Mouse (Mus musculus): ENCODE data around the gene Sele. TPM values are rescaled to one million over a fixed set of nuclear protein-coding genes. Genes with fewer than 3 reads are reported as not detected.

Gene Sele
- polyA plus RNA-seq, 1 experiment from 2014 or later, result 2.3 TPM

DNA sequence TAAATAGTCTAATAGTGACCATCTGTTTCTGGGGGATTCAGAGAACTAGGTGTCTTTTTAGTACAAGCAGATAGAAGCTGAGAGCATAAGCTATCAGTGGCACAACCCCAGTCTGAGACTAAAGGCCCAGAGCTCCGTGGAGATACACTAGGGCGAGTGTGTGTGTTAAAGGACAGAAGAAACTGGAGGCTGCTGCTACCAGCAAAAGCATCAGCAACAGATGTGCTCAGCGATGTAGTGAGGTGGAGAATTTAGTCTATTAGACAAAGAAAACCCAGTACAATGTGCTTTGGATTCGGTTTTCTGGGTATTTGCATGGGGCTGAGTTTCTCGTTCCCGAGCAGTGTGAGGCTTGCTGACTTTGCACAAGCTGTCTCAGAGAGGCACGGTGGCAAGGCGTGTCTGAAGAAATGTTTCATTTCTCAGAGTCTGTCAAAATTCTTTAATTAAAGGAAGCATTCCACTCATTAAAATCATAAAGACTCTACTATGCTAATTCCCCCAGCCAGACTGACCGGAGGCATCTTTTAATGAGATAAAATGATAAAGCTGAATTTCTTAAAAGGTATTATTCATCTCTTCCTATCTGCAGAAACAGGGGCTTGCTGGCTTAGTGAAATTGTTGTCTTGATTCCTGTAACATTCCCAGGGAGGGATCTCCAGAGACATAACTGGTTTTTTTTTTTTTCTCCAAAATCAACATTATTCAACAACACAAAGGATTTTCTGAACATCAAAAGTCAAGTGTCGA, 7.5 kb upstream of the Sele start:
- Histone ChIP-seq H3K4me2 (no peak overlapping the region), H3K9me3 (replicated peaks) (no peaks in the 10 kb centered on the region), H3K9ac (no peak overlapping the region), H3K27ac (no peak overlapping the region), H3K4me3 (no peak overlapping the region), H3K36me3 (no peaks in the 10 kb centered on the region), H3K27me3 (no peaks in the 10 kb centered on the region), H3K4me1 (replicated peaks) (peaks cover 10% of the 10 kb centered on the region)
- WGBS, result 70% methylated on average over 10 of the region's 10 CpGs
- no peak for ATAC-seq (replicated peaks; ENCODE audit: insufficient number of reproducible peaks, insufficient read depth, low FRiP score, low read depth)

DNA sequence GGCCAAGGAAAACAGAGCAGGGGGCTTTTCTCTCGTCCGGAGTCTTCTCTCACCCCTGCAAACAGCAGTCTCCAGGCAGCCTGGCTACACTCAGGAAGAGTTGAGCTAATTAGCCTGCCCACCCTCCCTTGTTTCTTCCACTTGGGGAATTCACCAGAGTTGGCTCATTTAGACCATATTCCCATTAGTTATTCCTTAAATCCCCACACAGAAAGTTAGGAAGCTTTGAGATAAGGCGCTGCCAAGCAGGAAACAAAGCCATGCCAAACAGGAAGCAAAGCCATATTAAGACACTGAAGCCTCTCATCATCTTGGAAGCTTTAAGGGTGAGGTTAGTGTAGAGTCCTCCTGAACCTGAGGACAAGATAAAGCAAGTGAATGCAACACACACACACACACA, 4.5 kb upstream of the Sele start:
- Histone ChIP-seq H3K9ac (no peak overlapping the region), H3K27ac (no peak overlapping the region), H3K36me3 (no peaks in the 10 kb centered on the region), H3K9me3 (replicated peaks) (no peaks in the 10 kb centered on the region), H3K4me2 (no peak overlapping the region), H3K27me3 (no peaks in the 10 kb centered on the region), H3K4me1 (replicated peaks) (peaks cover 10% of the 10 kb centered on the region), H3K4me3 (no peak overlapping the region)
- peak; percentile 60 for ATAC-seq (replicated peaks; ENCODE audit: insufficient number of reproducible peaks, insufficient read depth, low FRiP score, low read depth)
- 45% methylated on average over 3 of the region's 3 CpGs for WGBS

DNA sequence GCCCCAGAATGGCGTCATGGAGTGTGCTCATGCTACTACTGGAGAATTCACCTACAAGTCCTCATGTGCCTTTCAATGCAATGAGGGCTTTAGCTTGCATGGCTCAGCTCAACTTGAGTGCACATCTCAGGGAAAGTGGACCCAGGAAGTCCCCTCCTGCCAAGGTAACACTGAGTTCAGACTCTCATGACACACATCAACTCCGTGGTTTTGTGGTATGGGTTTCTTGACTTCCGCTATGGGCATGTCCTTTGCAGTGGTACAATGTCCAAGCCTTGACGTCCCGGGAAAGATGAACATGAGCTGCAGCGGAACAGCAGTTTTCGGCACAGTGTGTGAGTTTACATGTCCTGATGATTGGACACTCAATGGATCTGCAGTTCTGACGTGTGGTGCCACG, 5.5 kb downstream of the Sele start:
- no peak overlapping the region for H3K27ac ChIP-seq
- WGBS, result 86% methylated on average over 9 of the region's 9 CpGs
- ATAC-seq (replicated peaks; ENCODE audit: insufficient number of reproducible peaks, insufficient read depth, low FRiP score, low read depth), result no peak
- H3K9ac ChIP-seq, result no peak overlapping the region
- H3K4me1 ChIP-seq (replicated peaks), result no peaks in the 10 kb centered on the region
- H3K9me3 ChIP-seq (replicated peaks), result no peaks in the 10 kb centered on the region
- H3K4me3 ChIP-seq, result no peak overlapping the region
- H3K36me3 ChIP-seq, result no peaks in the 10 kb centered on the region
- H3K4me2 ChIP-seq, result no peak overlapping the region
- no peaks in the 10 kb centered on the region for H3K27me3 ChIP-seq

DNA sequence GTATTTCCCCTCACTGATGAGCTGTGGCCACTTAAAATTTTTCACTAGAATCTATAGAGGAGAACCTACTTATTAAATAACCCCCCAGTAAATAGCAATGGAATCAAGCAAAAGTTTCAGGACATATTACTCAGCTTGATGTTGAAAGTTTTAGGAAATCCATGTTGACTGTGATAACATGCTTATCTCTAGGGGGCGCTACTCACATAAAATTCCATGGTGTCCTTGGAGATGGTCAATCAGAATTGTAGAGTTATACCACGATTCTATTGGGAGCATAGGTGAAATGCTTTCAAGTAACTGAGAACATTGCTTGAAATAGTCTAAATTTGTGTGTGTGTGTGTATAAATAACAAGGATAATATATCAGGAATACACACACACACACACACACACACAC, 6.8 kb downstream of the Sele start:
- no peaks in the 10 kb centered on the region for H3K27me3 ChIP-seq
- no peaks in the 10 kb centered on the region for H3K4me1 ChIP-seq (replicated peaks)
- no peak for ATAC-seq (replicated peaks; ENCODE audit: insufficient number of reproducible peaks, insufficient read depth, low FRiP score, low read depth)
- H3K27ac ChIP-seq, result no peak overlapping the region
- no peaks in the 10 kb centered on the region for H3K36me3 ChIP-seq
- H3K4me2 ChIP-seq, result no peak overlapping the region
- no peak overlapping the region for H3K9ac ChIP-seq
- H3K4me3 ChIP-seq, result no peak overlapping the region
- WGBS, result 34% methylated on average over 2 of the region's 2 CpGs
- H3K9me3 ChIP-seq (replicated peaks), result no peaks in the 10 kb centered on the region

DNA sequence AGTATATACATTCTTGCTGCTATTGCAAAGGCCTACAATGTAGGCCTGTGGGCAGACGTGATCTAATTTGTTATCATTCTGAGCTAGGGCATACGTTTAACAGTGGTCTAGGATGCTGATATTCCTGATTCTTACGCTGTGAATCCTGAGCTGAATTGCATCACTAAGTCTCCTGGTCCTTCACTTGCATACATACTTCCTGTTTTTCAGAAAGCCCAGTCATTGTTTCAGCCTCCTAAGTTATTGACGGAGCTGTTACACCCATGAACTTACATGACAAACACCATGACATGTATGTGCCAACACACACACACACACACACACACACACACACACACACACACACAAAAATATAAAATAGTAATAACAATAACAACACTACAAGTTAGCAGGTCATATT, 12.0 kb downstream of the Sele start:
- H3K27me3 ChIP-seq, result no peaks in the 10 kb centered on the region
- WGBS, result 80% methylated on average over 4 of the region's 4 CpGs
- no peak overlapping the region for H3K27ac ChIP-seq
- H3K9ac ChIP-seq, result no peak overlapping the region
- H3K36me3 ChIP-seq, result no peaks in the 10 kb centered on the region
- no peak overlapping the region for H3K4me3 ChIP-seq
- no peak overlapping the region for H3K4me2 ChIP-seq
- H3K9me3 ChIP-seq (replicated peaks), result no peaks in the 10 kb centered on the region
- ATAC-seq (replicated peaks; ENCODE audit: insufficient number of reproducible peaks, insufficient read depth, low FRiP score, low read depth), result no peak
- H3K4me1 ChIP-seq (replicated peaks), result no peaks in the 10 kb centered on the region

DNA sequence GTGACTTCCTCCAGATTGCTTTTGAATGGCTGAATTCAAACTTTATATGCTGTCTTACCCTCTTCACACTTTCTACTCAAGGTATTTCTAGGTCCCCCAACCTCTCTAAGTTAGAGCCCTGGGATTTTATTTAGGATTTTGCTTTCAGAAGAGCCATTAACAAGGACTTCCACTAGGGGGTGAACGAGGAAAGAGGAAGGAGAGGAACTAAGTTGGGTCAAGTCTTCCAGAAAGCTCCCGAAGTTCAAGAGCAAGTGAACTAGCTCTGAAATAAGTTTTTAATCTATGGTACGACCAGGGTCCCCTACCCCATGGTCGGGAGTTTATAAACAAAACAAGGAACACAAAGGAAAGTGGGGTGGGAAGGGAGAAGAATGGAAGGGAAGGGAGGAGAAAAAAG, 13.2 kb downstream of the Sele start:
- Histone ChIP-seq H3K27ac (no peak overlapping the region), H3K27me3 (no peaks in the 10 kb centered on the region), H3K9me3 (replicated peaks) (no peaks in the 10 kb centered on the region), H3K4me3 (no peak overlapping the region), H3K4me1 (replicated peaks) (no peaks in the 10 kb centered on the region), H3K4me2 (no peak overlapping the region), H3K9ac (no peak overlapping the region), H3K36me3 (no peaks in the 10 kb centered on the region)
- ATAC-seq (replicated peaks; ENCODE audit: insufficient number of reproducible peaks, insufficient read depth, low FRiP score, low read depth), result no peak
- 23% methylated on average over 4 of the region's 4 CpGs for WGBS

DNA sequence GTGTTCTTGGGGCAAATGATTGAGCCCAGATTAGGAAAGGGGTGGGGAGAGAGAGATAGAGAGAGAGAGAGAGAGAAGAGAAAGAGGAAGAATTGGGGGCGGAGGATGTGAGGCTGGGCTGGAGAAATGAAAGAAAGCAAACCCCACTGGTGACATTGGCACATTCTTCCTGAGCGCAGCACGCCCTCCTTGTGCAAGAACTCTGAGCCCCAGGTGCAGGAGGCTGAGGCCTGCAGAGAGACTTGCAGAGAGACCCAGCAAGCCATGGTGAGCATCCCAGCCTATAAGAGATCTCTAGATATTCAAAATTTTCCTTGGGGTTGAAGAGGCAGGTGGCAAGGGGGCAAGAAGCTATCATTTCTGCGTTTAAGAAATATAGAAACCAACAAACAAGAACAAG, 13.9 kb downstream of the Sele start, which contains the start of gene Sell:
Gene Sell (plus strand): TSS at position 58 of the 400 bp plus-strand sequence.
- ATAC-seq (replicated peaks; ENCODE audit: insufficient number of reproducible peaks, insufficient read depth, low FRiP score, low read depth), result no peak
- Histone ChIP-seq H3K9ac (no peak within 1 kb of the TSS), H3K9me3 (replicated peaks) (no peaks in the 10 kb centered on the region), H3K4me3 (no peak within 1 kb of the TSS), H3K4me1 (replicated peaks) (no peaks in the 10 kb centered on the region), H3K36me3 (no peaks in the 10 kb centered on the region), H3K27ac (no peak within 1 kb of the TSS), H3K4me2 (no peak within 1 kb of the TSS), H3K27me3 (no peaks in the 10 kb centered on the region)
- 67% methylated on average over 4 of the region's 4 CpGs for WGBS

DNA sequence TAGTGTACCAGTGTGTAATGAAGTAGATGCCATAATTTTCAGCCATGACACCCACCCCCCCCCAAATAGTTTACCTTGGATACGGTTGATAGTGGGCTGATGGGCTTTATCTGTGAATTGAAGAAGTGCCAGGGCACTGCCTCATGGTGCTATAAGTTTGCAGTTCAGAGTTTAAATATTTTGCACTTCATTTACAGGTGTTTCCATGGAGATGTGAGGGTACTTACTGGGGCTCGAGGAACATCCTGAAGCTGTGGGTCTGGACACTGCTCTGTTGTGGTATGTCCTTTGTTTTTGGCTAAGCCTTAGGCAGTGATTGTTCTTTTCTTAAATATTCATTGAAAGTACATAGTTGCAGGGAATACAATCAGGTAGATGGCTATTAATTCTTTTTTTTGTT, 14.8 kb downstream of the Sele start:
- 44% methylated on average over 2 of the region's 2 CpGs for WGBS
- no peaks in the 10 kb centered on the region for H3K9me3 ChIP-seq (replicated peaks)
- H3K36me3 ChIP-seq, result no peaks in the 10 kb centered on the region
- no peak overlapping the region for H3K4me3 ChIP-seq
- H3K9ac ChIP-seq, result no peak overlapping the region
- H3K27me3 ChIP-seq, result no peaks in the 10 kb centered on the region
- no peak overlapping the region for H3K4me2 ChIP-seq
- ATAC-seq (replicated peaks; ENCODE audit: insufficient number of reproducible peaks, insufficient read depth, low FRiP score, low read depth), result no peak
- no peak overlapping the region for H3K27ac ChIP-seq
- H3K4me1 ChIP-seq (replicated peaks), result no peaks in the 10 kb centered on the region

DNA sequence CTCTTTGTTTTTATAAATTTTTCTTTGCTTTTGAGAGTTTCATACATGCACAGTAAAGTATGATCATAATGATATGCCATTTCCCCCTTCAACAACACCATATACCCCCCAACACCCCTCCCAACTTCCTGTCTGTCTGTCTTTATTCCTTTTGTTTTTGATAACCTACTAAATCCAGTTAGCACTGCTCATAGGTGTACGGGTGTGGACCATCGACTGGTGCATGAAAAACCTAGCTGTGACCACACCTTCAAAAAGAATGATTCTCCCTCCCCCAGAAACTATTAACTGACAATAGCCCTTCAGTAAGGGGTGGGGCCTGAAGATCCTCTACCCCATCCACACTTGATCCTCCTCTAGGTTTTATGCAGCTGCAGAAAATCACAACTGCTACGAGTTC, 15.7 kb downstream of the Sele start:
- Histone ChIP-seq H3K36me3 (no peaks in the 10 kb centered on the region), H3K9me3 (replicated peaks) (no peaks in the 10 kb centered on the region), H3K4me2 (no peak overlapping the region), H3K4me1 (replicated peaks) (no peaks in the 10 kb centered on the region), H3K27me3 (no peaks in the 10 kb centered on the region), H3K4me3 (no peak overlapping the region), H3K9ac (no peak overlapping the region), H3K27ac (no peak overlapping the region)
- ATAC-seq (replicated peaks; ENCODE audit: insufficient number of reproducible peaks, insufficient read depth, low FRiP score, low read depth), result no peak
- 48% methylated on average over 3 of the region's 3 CpGs for WGBS

DNA sequence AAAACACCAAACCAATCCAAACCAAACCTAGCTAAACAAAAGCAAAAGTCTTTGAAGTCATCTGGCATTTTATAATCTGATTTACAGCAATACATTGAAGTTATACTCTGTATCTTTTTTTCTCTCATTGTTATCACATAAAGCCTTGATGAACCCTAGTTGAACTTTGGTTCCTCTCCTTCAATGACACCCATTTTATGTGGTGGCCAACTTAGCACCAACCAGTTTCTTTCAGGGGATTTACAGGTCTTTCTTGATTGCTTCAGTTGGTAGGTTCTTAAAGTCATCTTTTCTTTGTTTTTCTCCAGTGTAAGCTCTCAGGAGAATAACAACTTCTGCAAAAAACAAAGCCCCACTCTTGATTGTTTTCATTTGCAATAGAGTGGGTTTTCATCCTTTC, 21.2 kb downstream of the Sele start:
- H3K4me1 ChIP-seq (replicated peaks), result no peaks in the 10 kb centered on the region
- no peaks in the 10 kb centered on the region for H3K27me3 ChIP-seq
- H3K36me3 ChIP-seq, result no peaks in the 10 kb centered on the region
- no peak for ATAC-seq (replicated peaks; ENCODE audit: insufficient number of reproducible peaks, insufficient read depth, low FRiP score, low read depth)
- no peak overlapping the region for H3K9ac ChIP-seq
- H3K4me2 ChIP-seq, result no peak overlapping the region
- H3K9me3 ChIP-seq (replicated peaks), result no peaks in the 10 kb centered on the region
- no peak overlapping the region for H3K27ac ChIP-seq
- no peak overlapping the region for H3K4me3 ChIP-seq

DNA sequence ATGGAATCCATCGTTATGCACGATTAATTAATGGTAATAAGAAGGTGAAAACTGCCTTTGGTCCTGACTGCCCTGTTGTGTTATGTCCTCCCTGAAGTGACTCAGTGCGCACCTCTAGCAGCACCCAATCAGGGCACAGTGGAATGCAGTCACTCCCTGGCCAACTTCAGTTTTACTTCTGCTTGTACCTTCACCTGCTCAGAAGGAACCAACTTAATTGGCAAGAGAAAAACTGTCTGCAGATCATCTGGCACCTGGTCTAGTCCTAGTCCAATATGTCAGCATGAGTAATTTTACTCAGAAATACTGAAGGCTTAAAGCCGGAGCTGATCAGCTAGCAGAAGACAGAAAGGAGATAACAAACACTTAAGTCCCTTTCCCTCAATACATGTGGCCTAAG, 22.4 kb downstream of the Sele start:
- Histone ChIP-seq H3K4me1 (replicated peaks) (no peaks in the 10 kb centered on the region), H3K9me3 (replicated peaks) (no peaks in the 10 kb centered on the region), H3K27ac (no peak overlapping the region), H3K36me3 (no peaks in the 10 kb centered on the region), H3K27me3 (no peaks in the 10 kb centered on the region), H3K4me2 (no peak overlapping the region), H3K9ac (no peak overlapping the region), H3K4me3 (no peak overlapping the region)
- no peak for ATAC-seq (replicated peaks; ENCODE audit: insufficient number of reproducible peaks, insufficient read depth, low FRiP score, low read depth)
- WGBS, result 74% methylated on average over 4 of the region's 4 CpGs

DNA sequence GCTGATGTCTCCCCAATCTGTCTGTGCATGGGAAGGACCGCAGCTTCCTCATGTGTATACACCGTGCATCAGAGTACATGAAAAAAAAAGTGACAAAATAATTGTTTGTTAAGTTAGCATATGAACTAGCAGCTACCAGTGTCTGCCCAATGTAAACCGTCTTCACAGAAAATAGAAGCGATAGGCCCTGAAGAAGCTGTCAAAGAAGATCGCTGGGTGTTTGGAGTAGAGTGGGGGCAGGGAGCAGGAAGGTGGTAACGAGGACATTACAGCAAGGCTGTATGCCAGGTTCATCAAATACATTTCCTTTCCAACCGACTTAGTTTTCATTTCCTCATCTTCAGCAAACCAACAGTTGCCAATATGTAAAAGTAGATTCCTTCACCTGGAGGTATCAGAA, 23.1 kb downstream of the Sele start:
- 72% methylated on average over 7 of the region's 7 CpGs for WGBS
- Histone ChIP-seq H3K9ac (no peak overlapping the region), H3K36me3 (no peaks in the 10 kb centered on the region), H3K4me1 (replicated peaks) (no peaks in the 10 kb centered on the region), H3K27me3 (no peaks in the 10 kb centered on the region), H3K4me2 (no peak overlapping the region), H3K27ac (no peak overlapping the region), H3K4me3 (no peak overlapping the region), H3K9me3 (replicated peaks) (no peaks in the 10 kb centered on the region)
- ATAC-seq (replicated peaks; ENCODE audit: insufficient number of reproducible peaks, insufficient read depth, low FRiP score, low read depth), result no peak
